14 mouse cellular contexts compared by ENCODE assay signal in the genomic region with DNA sequence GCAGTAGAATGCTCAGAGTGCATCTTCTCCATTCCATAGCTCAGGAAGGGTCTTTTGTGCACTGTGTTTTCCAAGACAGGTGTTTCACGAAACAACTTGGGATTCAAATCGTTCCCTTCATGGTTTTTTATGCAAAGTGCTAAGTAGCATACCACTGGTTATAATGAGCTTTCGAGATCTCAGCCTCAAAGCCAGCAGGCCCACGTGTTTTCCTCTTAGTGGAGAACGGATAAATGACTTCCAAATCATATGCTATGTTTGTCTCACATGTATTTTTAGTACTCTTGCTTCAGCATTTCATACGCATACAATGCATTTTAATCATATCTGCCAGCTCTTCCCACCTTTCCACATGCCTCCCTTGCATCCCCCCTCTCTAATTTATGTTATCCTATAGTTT.
"Had no signal": no experiment of that assay in that cellular context is flagged by ENCODE, and none has a peak within 500 bp of the region (broad histone marks: within the 10 kb centered on the region; RNA-seq: fewer than 3 reads in every experiment).

No protein-coding gene starts in this region.

- H3K4me3 ChIP-seq: layer of hippocampus, adult 2 months; liver, embryonic 13.5 days had no signal

- H3K4me1 ChIP-seq: liver, embryonic 13.5 days had no signal

- H3K4me2 ChIP-seq: liver, embryonic 13.5 days; midbrain, embryonic 11.5 days had no signal

- ATAC-seq: intestine, embryonic 16.5 days had no signal

- H3K9me3 ChIP-seq: liver, embryonic 13.5 days had no signal

- H3K9ac ChIP-seq: liver, embryonic 13.5 days had no signal

- H3K36me3 ChIP-seq: liver, embryonic 13.5 days had no signal

- DNase-seq: kidney, adult 2 months; kidney, postnatal 25 days; liver, embryonic 13.5 days; lung, adult 2 months; lung, postnatal 14 days; lung, postnatal 4 days; midbrain, embryonic 14.5 days; right cerebral cortex, postnatal 4 days; thymus, postnatal 25 days had no signal

- H3K27ac ChIP-seq: kidney, postnatal 0 days; layer of hippocampus, adult 2 months; liver, embryonic 13.5 days; stomach, postnatal 0 days had no signal

- H3K27me3 ChIP-seq: liver, embryonic 13.5 days had no signal
